Mouse (Mus musculus) induced T-regulatory cell, adult 2 months (primary cell): ENCODE results near the gene Rbfox2.
"Not testable (repeated sequence)": the region's sequence is repeated elsewhere in the genome, so short reads cannot be mapped to it uniquely, and the experiment has no call there.

Source experiments
- DNase-seq: peaks from one replicate; pipeline ENCODE4 v3.0.0-alpha.2; 2012; ENCODE audit warnings: low read depth

Rbfox2 gene

DNA sequence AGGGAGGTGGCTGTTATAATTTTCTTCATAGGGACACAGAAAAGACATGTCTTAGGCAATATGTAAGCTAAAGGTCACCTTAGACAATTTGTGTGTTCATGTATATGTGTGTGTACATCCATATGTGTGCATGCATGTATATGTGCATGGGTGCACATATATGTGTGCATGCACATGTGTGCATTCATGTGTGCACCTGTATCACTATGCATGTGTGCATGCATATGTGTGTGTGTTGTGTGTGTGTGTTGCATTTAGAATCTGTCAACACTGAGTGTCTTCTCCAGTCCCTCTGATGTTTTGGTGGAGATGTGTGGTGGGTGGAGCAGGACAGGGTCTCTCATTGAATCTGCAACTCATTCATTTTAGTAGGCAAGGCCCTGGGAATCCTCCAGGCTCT lies 244.1 kb downstream of the Rbfox2 start:
- no peak for DNase-seq

DNA sequence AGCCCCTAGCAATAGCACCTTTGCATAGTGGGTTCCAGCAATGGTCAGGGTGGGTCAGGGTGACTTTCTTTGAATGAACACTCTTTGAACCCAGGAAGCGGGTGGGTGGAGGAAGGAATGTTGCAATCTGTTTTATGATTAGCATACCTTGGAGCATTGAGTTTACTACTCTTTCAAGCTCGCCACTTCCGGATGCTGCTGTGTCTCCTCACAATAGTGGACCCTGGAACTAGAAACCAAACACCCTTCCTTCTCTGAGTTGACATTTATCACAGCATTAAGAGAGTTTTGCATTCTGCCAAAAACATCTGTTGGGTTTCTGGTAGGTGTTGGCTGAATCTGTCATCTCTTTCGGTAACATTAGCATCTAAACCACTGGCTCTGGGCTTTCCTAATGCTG lies 247.4 kb downstream of the Rbfox2 start:
- DNase-seq = not testable (repeated sequence)

DNA sequence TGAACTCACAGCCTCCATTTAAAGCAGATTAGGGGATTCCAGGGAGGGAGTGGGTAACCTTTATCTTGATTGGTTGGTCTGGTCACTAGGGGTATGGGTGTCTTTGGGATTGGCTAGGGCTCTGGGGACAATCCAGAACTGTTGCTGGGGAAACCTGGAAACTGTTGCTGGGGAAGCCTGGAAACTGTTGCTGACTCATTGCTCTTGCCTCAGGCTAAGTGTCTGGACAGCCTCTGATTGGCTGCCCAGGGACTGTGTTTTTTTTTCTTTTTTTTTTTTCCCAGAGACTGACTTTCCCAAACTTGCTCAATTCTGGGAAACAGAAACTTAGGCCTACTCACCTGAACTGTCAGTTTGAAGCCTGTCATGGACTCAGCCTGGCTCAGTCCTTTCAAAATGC lies 248.2 kb downstream of the Rbfox2 start:
- DNase-seq = no peak

DNA sequence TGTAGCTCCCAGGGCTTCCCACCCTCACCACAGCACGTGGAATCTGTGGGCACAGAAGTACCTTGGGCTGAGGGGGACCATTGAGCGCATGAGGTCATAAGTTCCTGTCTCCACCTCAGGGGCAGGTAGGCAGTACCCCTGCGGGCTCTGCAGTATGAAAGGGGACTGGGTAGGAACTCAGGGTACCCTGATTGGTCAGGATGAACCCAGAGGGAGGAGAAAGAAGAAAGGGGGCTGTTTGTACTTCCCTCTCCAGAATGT lies 250.1 kb downstream of the Rbfox2 start:
- no peak for DNase-seq

DNA sequence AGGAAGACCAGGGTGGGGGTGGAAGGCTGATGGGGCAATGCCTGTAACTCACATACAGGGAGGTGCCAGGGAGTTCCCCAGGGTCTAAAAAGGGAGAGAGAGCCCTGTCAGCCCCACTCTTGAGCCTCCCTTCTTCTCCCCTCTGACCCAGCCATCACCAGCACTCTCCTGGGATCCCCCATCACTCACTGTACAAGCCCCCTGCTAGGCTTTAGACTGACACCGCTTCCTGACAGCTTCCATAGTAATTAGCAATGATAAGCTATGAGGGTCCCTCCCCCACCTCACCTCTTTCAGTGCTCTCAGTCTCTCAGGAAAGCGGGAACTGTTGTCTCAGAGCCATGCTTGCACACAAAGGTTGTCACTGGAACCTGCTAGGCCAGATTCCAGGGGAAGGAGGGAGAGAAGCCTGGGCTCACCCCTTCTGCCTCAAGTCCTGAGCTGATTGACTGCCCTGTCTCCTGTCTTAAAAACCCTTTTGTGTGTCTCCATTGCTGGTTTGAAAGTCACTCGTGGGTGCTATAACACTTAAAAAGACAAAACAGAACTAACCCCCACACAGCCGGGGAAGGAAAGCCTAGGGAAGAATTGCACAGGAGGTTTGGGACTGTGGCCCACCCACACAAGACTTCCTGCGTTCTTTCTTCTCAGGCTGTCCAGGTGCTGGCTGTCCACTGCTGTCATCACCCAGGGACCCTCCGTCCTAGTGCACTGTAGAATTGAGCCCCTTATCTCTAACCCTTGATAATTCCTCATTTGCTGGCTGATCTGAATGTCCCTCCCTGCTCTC lies 250.6 kb downstream of the Rbfox2 start:
- DNase-seq = no peak

DNA sequence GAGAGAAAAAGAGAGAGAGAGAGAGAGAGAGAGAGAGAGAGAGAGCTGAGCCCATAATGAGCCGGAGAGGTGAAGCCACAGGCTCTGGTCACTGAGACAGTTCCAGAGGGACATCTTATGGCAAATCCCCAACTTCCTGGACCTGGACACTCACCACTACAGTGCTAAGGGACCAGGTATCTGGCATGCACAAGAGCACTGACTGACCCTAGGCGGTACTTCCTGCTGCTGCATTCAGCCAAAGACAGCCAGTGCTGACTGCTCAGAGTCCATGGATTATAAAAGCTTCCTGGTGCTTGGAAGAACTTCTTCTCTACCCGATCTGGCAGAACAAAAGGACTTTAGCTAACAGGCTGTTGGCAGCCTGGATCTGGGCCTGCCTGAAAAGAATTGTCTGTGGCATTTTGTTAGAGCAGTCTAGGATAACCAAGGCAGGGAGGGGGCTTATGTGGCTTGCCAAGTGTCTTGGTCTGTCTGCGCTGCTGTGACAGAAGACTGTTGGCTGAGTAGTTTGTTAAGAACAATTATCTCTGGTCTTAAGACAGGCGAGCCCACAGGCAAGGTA lies 252.1 kb downstream of the Rbfox2 start:
- no peak for DNase-seq

DNA sequence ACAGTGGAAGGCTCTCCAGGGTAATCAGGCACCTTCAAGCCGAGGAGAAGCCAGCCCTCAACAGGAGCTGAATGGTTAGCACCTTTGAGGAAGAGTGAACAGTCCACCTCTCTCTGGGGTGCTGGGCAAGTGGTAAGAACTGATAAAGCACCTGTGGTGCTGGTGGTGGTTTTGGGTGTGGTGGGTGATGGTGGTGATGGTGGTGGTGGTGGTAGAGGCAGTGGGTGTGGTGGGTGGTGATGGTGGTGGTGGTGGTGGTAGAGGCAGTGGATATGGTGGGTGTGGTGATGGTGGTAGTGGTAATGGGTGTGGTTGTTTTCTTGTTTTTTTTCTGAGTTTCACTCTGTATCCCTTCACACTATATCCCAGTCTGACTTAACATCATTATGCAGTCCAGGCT lies 253.8 kb downstream of the Rbfox2 start:
- DNase-seq = no peak

DNA sequence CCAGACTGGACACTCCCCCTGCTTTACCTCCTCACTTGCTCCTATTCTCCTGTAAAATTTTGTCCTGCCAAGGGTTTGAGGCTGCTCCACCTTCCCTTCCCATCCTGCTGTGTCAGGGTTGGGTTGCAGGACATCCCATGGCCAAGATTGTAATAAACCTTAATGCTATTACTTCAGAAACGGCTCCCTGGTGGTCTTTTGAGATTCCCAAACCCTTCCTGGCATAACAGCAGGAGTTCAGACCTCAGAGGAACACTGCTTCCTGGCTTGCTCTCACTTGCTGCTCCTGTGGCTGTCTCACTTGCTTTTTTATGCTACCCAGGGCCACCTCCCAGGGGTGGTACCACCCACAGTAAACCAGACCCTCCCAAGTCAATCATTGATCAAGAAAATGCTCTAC lies 254.6 kb downstream of the Rbfox2 start:
- no peak for DNase-seq

DNA sequence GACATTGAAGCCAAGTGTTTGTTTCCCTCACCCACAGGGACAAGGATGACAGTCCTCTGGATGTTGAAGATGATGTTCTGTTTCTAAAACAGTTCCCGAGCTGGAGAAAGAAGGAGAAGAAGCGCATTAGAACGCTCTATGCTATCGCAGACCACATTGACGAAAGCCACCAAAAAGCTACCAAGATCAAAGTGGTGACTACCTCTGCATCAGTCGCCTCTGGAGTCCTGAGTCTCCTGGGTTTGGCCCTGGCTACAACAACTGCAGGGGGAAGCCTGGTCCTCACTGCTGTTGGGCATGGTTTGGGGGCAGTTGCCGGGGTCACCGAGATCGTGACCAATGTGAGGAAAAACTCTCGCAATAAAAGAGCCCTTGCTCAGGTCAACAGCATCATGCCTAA lies 256.2 kb downstream of the Rbfox2 start, which contains the start of gene Mb:
Gene Mb, minus strand, starts transcription at position 101 of the 400 bp plus-strand sequence.
- no peak for DNase-seq

DNA sequence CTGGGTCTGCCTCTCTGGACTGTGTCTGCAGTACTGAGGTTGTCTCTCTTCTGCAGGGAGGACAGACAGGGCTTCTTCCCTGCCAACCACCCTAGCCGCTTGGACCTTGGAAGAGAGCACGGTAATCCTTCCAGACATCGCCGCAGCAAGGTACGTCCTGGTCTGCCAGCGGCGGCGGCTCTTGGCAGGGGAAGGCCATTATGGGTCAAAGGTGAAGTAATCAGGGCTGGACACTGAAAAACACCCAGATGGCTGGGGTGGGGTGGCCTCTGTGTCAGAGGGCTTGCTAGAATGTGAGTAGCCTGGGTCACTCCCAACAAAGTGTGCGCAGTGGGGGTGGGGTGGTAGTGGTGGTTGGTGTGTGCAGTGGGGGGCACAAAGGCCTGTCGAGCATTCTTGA lies 261.2 kb downstream of the Rbfox2 start:
- DNase-seq = no peak

DNA sequence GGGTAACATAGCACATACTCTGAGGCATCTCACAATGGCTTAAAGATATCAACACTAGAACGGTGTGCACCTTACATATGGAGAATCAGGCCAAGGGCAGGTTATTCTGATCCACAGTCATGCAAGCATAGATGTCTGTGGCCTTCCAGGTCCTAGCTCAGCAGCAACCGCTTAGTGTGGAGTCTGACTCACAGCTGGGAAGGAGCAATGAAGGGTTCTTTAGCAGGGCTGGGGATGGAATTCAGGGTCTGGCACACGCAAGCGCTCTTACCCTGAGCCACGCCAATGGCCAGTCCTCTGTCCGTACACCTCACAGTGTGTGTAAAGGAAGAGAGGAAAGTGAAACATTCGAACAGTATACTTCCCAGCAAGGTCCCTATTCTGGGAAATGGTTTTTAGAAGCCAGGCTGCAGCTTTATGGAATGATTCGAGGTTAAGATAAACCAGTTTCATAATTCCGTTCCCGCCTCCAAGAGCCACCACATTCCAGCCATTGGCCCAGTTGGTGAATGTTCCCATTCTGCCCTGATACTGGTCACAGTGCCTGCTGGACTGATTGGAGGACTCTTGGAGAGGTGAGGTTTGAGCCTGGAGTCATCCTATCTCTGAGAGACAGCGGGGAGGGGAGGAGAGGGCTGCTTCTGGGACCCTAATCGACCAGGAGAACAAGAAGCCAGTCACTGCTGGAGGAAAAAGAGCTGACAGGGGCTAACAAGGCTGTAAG lies 262.0 kb downstream of the Rbfox2 start, which contains the start of gene Apol6:
Gene Apol6, plus strand, starts transcription at position 133 of the 724 bp plus-strand sequence.
- no peak for DNase-seq

DNA sequence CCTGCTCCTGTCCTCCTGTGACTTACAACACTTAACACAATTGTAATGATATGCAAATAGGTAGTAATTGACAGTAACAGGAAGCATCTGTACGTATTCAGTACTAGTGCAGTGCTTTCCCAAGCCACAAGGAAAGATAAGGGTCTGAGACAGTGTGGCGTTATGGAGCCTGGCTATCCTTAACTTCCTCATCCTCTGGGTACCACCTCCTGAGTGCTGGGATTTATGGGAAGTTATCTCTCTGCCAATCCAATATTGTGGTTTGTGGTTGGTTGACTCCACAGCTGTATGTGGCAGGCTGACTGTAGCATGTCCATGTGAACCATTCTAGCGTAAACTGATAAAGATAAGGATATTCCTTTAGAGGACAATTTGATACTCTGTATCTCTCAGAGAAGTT lies 266.0 kb downstream of the Rbfox2 start:
- no peak for DNase-seq

DNA sequence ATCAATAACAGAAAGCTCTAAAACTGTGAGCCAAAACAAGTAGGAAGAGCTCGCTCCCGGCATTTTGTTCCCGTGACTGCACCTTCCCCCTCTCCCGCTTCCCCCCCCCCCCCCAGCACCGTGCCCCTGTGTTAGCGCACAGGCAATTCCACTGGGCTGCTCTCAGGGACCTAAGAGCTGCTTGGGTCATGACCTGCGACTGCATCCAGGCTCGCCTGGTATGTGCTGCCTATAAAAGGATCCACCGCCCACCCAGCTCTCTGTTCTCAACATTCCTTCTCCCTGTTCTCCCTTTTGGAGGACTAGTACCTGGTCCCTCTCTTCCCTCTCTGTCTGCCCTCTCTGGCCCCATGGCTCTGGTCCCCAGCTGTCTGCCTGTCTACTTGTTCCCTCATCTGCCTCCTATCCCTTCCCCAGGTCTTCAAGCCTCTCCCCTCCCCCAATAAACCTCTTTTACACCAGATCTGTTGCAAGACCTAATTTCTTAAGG lies 267.5 kb downstream of the Rbfox2 start:
- DNase-seq = no peak

DNA sequence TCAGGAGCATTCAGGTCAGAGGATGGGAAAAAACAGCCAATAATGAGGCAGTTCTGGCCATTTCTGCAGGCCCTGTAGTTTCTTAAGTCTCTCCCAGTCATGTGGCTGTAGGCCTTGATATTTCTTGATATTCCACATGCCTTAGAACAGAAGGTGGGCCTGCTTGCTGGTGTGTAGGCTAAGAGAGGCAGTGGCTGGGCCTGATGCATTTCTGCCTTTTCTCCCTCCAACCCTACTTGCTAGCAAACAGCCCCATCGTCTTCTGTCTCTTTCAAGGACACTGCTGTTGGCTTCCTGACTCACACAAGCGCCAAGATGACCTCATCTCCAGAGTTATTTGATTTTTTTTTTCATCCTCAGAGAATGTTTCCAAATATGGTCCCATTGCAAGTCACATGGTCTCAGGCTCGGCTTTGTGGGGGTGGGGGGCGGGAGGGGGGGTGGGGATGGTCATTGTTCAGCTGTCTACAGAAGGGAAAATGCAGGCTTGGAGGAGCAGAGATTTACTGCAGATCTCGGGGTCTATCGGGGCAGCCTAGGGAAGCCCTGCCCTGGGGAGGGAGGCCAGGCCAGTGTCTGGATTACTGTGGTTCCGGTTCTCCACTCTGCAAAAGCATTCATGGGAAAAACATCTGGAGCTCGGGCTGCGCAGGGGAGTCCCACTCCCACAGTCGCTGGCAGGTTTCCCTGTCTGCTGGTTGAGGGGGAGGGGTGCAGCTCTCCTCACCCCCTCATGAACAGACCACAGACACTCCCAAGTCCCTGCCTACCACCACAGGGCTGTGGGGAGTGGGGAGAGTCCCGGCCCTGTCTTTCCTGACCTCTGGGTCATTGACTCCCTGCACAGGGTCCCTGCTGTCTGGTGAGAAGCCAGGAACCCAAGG lies 269.3 kb downstream of the Rbfox2 start:
- DNase-seq = no peak

DNA sequence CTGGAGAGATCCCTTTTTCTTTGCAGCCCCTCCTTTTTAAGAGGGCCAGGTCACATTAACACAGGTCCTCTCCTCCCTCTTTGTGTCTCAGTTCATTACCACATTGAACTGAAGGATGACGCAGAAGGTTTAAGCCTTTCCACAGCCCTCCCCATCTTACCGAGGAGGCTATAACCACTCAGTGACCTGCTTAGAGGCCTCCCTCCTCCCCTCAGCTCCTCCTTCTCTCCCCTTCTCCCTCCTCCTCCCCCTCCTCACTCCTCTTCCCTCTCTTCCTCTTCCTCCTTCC lies 269.9 kb downstream of the Rbfox2 start:
- DNase-seq = no peak

DNA sequence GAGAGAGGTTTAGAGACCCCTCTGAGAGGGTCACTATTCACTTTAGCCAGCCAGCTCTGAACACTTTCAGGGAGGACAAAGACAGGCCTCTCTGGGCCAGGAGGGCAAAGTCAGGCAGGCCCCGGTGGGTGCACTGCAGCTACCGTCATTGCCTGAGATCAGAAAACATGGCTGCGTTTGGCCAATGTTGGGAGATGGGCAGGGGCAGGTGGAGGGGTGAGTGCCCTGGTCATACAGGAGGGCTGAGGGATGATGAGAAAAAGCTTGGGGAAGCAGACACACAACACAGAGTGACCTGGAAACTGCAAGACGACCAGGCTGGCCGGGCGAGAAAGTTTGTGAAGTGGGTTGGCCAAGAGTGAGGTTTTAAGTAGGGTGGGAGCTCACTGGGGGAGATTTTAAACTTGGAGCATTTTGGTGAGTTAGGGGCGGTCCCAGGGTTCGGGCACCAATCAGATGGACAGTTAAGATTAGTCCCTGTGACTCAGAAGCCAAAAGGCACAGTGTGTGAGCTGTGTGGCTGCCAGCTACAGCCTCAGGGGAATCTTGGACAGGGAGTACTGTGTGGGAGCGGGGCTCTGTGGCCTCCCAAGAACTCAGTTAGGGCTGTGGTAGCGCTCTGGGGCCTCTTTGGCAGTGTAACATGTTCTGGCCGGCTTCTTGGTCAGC lies 270.4 kb downstream of the Rbfox2 start:
- DNase-seq = no peak

DNA sequence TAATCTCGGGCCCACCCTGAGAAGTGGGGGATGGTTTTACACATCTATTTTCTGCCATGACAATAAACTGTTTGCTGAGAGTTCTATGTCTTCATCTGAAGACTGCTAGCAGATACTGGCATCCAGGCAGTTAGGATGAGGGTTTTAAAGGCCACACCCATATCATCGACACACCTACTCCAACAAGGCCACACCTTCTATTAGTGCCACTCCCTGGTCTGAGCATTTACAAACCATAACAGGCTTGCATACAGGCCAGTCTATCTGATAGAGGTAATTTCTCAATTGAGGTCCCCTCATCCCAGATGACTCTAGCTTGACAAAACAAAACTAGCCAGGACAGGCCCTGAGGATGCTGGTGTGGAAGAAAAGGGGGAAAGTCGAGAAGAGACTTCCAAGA lies 271.2 kb downstream of the Rbfox2 start:
- DNase-seq = no peak

DNA sequence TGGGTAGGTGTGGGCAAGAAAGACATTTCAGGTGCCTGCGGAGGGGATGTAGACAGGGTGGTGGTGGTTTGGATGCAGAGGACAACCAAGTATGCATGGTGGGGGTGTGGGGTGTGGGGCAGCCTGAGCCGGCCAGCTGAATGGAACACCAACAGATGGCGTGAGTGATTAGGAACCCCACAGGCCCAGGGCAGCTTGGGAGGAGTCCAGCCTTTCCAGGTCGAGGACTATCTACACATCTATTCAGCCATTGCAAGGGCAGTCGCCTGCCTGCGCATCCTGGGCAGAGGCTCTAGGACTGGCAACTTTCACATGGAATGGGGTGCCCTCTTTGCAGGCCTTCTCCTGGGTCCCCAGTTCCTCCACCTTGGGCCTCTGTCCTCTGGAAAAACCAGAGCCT lies 272.3 kb downstream of the Rbfox2 start:
- no peak for DNase-seq

DNA sequence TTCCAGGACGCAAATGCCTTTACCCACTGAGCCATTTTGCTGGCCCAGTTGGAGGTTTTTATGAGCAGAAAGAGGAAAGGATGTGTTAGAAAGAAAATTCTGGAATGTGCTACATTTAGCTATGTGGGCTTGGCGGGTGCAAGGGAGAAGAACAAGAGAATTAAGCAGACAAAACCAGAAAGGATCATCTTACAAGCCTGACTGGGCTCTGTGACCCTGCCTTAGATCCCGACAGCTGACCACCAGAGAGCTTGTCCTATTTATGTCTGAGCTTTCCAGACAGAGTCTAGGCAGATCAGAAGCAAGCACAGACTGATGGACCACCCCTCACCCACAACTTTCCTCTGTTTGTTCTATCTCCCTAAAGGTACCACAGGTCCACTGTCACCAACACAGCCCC lies 275.5 kb downstream of the Rbfox2 start:
- DNase-seq = no peak

DNA sequence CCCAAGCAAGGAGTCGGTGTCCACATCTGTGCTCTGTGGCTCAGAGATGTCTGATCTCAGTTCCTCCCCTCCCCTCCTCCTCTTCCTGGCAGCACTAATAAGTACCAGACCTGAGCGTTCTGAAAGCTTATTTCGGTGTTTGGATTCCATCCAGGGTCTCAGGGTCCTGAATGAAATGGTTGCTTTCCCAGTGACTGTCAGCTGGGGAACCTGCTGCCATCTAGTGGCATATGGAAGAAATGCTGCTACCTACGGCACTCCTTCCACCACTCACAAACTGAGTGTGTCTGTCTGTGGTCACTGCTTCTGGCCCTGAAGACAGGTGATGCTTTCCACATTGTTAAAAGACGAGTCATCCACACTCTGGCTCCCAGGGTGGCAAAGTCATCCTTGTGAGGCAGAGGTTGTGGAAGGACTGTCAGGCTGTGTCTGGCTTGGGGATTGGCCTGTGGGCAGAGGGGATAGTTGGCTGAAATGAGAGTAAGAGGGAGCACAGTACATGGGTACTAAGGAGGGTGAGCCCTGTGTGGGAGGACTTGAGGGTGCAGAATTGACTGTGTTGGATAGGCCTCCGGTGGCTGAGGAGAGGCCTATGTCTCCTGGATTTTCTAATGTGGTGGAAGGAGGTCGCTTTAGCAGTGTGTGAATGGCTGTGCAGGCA lies 277.3 kb downstream of the Rbfox2 start:
- DNase-seq = peak; percentile 52
